Comparison of ENCODE assay signal across 19 mouse cellular contexts in the genomic region with DNA sequence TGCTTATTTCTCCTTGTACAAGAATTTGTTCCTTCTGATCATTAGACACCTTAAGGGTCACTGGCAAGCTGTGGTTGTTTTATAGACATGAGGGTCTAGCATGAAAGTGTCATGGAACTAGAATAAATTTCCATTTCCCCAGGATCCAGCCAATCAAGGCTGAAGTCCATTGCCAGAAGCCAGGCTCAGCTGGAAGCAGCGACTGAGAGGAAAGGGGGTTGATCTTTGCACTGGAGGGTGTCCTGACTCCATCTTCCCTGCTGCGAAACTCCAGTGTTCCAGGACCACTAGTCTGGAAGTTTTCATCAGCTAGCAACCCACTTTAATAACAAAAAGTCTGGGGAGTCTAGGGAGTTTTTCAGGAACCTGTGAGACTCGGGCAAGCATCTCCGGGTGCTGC.
DNase-seq lines count a peak whose midpoint lies in the region; ATAC-seq and TF ChIP-seq lines count a peak whose summit lies in the region.
"Had no signal": no experiment of that assay in that cellular context is flagged by ENCODE, and none has a peak within 500 bp of the region (broad histone marks: within the 10 kb centered on the region; RNA-seq: fewer than 3 reads in every experiment).

No protein-coding gene starts in this region.

- 40% methylated on average over 4 of the region's 4 CpGs for WGBS in lung, embryonic 16.5 days
- 63% methylated on average over 4 of the region's 4 CpGs for WGBS in lung, adult 2 months
- WGBS in intestine, embryonic 14.5 days: 39% methylated on average over 4 of the region's 4 CpGs
- WGBS in limb, embryonic 14.5 days: 56% methylated on average over 4 of the region's 4 CpGs
- 70% methylated on average over 4 of the region's 4 CpGs for WGBS in heart, adult 2 months

- H3K4me2 ChIP-seq in lung, embryonic 16.5 days (ENCODE audit: low read depth, low read length): peak overlapping the region; percentile 42
- peak overlapping the region; percentile 53 for H3K4me2 ChIP-seq in intestine, embryonic 14.5 days (ENCODE audit: low read length)
- H3K4me2 ChIP-seq in limb, embryonic 14.5 days (replicated peaks; ENCODE audit: low read depth, low read length, severe bottlenecking): 0 out of 2 replicates have a peak overlapping the region, but pooled peaks have one; percentile 34

- H3K27me3 ChIP-seq in lung, embryonic 16.5 days (ENCODE audit: control insufficient read depth, insufficient read depth, low read depth, low read length): no peaks in the 10 kb centered on the region
- H3K27me3 ChIP-seq in intestine, embryonic 14.5 days (replicated peaks; ENCODE audit: control insufficient read depth, insufficient read depth, low read length): no peaks in the 10 kb centered on the region
- no peaks in the 10 kb centered on the region for H3K27me3 ChIP-seq in limb, embryonic 14.5 days (ENCODE audit: control insufficient read depth, insufficient read depth, low read length)
- no peaks in the 10 kb centered on the region for H3K27me3 ChIP-seq in heart, adult 2 months (ENCODE audit: control insufficient read depth, insufficient read depth, low read length)
- H3K27me3 ChIP-seq: heart, embryonic 15.5 days; stomach, embryonic 15.5 days had no signal

- no peak; the same call in 1 of the 2 replicates for ATAC-seq in lung, embryonic 16.5 days (ENCODE audit: low read depth)
- no peak for ATAC-seq in intestine, embryonic 14.5 days (replicated peaks; ENCODE audit: low FRiP score, low TSS enrichment, low read depth)
- no peak for ATAC-seq in limb, embryonic 14.5 days (ENCODE audit: low FRiP score, low read depth)
- ATAC-seq: CD4-positive, CD25-positive, alpha-beta regulatory T cell, adult 4 months; liver, postnatal 0 days; midbrain, embryonic 16.5 days had no signal

- H3K4me1 ChIP-seq in lung, embryonic 16.5 days (replicated peaks; ENCODE audit: control insufficient read depth, insufficient read depth, low read length): no peaks in the 10 kb centered on the region
- no peaks in the 10 kb centered on the region for H3K4me1 ChIP-seq in lung, adult 2 months (ENCODE audit: control insufficient read depth, insufficient read depth, low read length)
- no peaks in the 10 kb centered on the region for H3K4me1 ChIP-seq in intestine, embryonic 14.5 days (replicated peaks; ENCODE audit: control insufficient read depth, insufficient read depth, low read length)
- 0 out of 2 replicates have a peak, but pooled peaks cover 2% of the 10 kb centered on the region for H3K4me1 ChIP-seq in limb, embryonic 14.5 days (ENCODE audit: control insufficient read depth, insufficient read depth, low read length)
- no peaks in the 10 kb centered on the region for H3K4me1 ChIP-seq in heart, adult 2 months (ENCODE audit: control insufficient read depth, insufficient read depth, low read length)
- H3K4me1 ChIP-seq: heart, embryonic 15.5 days; stomach, embryonic 15.5 days had no signal

- no peaks in the 10 kb centered on the region for H3K36me3 ChIP-seq in lung, embryonic 16.5 days (ENCODE audit: control insufficient read depth, insufficient read depth, low read length)
- no peaks in the 10 kb centered on the region for H3K36me3 ChIP-seq in intestine, embryonic 14.5 days (ENCODE audit: control insufficient read depth, insufficient read depth, low read length)
- no peaks in the 10 kb centered on the region for H3K36me3 ChIP-seq in limb, embryonic 14.5 days (ENCODE audit: control insufficient read depth, insufficient read depth, low read length)
- no peaks in the 10 kb centered on the region for H3K36me3 ChIP-seq in heart, adult 2 months (ENCODE audit: control insufficient read depth, insufficient read depth, low read length)
- H3K36me3 ChIP-seq: forebrain, embryonic 10.5 days; G1E; heart, embryonic 15.5 days; stomach, embryonic 15.5 days had no signal

- no peaks in the 10 kb centered on the region for H3K79me2 ChIP-seq in heart, adult 2 months (replicated peaks; ENCODE audit: control insufficient read depth, insufficient read depth, low read length)

- H3K4me3 ChIP-seq in lung, embryonic 16.5 days (ENCODE audit: low read length): peak overlapping the region; percentile 24
- no peak overlapping the region for H3K4me3 ChIP-seq in lung, adult 2 months (replicated peaks; ENCODE audit: extremely low read depth, low read depth, low read length)
- peak overlapping the region; percentile 32; the same call in 1 of the 2 replicates for H3K4me3 ChIP-seq in intestine, embryonic 14.5 days (ENCODE audit: low read depth, low read length)
- no peak overlapping the region for H3K4me3 ChIP-seq in limb, embryonic 14.5 days (replicated peaks; ENCODE audit: low read length)
- H3K4me3 ChIP-seq in heart, adult 2 months: no peak overlapping the region
- H3K4me3 ChIP-seq: forebrain, embryonic 10.5 days had no signal

- intact Hi-C loops in heart, adult 2 months (cut with DNase I): no loop called here

- no peak overlapping the region for H3K27ac ChIP-seq in lung, embryonic 16.5 days (ENCODE audit: low read length)
- H3K27ac ChIP-seq in intestine, embryonic 14.5 days (ENCODE audit: low read depth): no peak overlapping the region
- no peak overlapping the region for H3K27ac ChIP-seq in limb, embryonic 14.5 days (replicated peaks; ENCODE audit: low read depth, low read length)
- H3K27ac ChIP-seq in heart, adult 2 months: no peak overlapping the region
- H3K27ac ChIP-seq: forebrain, embryonic 10.5 days; heart, embryonic 15.5 days; stomach, embryonic 15.5 days had no signal

- no peak for TF ChIP-seq CTCF in lung, adult 2 months (IDR thresholded peaks at IDR 0.05; ENCODE audit: insufficient read depth, low read length)
- TF ChIP-seq CTCF in heart, adult 2 months (IDR thresholded peaks at IDR 0.05): no peak

- no peak overlapping the region for H3K9ac ChIP-seq in lung, embryonic 16.5 days (ENCODE audit: low read length)
- H3K9ac ChIP-seq in intestine, embryonic 14.5 days (ENCODE audit: low read length): no peak overlapping the region
- H3K9ac ChIP-seq in limb, embryonic 14.5 days (ENCODE audit: low read depth, low read length, severe bottlenecking): no peak overlapping the region
- H3K9ac ChIP-seq in heart, adult 2 months (ENCODE audit: low read depth, low read length): no peak overlapping the region
- H3K9ac ChIP-seq: heart, embryonic 15.5 days; liver, postnatal 0 days; stomach, embryonic 15.5 days had no signal

- H3K9me3 ChIP-seq in lung, embryonic 16.5 days (ENCODE audit: control insufficient read depth, low read length): no peaks in the 10 kb centered on the region
- H3K9me3 ChIP-seq in intestine, embryonic 14.5 days (ENCODE audit: control insufficient read depth, low read length): no peaks in the 10 kb centered on the region
- H3K9me3 ChIP-seq in limb, embryonic 14.5 days (ENCODE audit: control insufficient read depth, low read length): 0 out of 2 replicates have a peak, but pooled peaks cover 5% of the 10 kb centered on the region
- H3K9me3 ChIP-seq: forebrain, embryonic 10.5 days; G1E; heart, embryonic 15.5 days; stomach, embryonic 15.5 days had no signal

- peak; percentile 17 for DNase-seq in embryo, embryonic 11 days
- DNase-seq in embryo, embryonic 9.5 days (ENCODE audit: extremely low spot score): no peak
- DNase-seq in lung, adult 2 months: no peak
- no peak for DNase-seq in intestine, embryonic 14.5 days (ENCODE audit: low spot score)
- no peak for DNase-seq in limb, embryonic 14.5 days (ENCODE audit: low spot score)
- DNase-seq in spleen, postnatal 36 days (ENCODE audit: low spot score in 2 of 2): no peak
- no peak for DNase-seq in heart, adult 2 months
- DNase-seq: cerebellum, adult 9-11 months; heart, adult 18-20 months; liver, postnatal 0 days; right cerebral cortex, adult 18-20 months; thymus, postnatal 36 days had no signal

- TF ChIP-seq EP300 in heart, adult 2 months (IDR thresholded peaks at IDR 0.05; ENCODE audit: insufficient read depth, low read depth, low read length): no peak

- TF ChIP-seq POLR2A in lung, adult 2 months (IDR thresholded peaks at IDR 0.05; ENCODE audit: borderline replicate concordance, extremely low read depth, low read depth, low read length): no peak
- no peak for TF ChIP-seq POLR2A in limb, embryonic 14.5 days (IDR thresholded peaks at IDR 0.05; ENCODE audit: borderline replicate concordance, extremely low read depth, insufficient read depth, insufficient read length)
- no peak for TF ChIP-seq POLR2A in heart, adult 2 months (IDR thresholded peaks at IDR 0.05; ENCODE audit: insufficient read depth, low read depth, low read length)

Comparison
In these comparisons a context has a peak if more than half of its experiments do, and no peak if none do; other contexts are left out.
1. H3K4me3 ChIP-seq: peak in lung, embryonic 16.5 days (single experiment) and intestine, embryonic 14.5 days (single experiment); none in lung, adult 2 months (single experiment), limb, embryonic 14.5 days (single experiment) and heart, adult 2 months (single experiment).
2. Peak in every context shown above with its lines, with median percentiles within 50 percentile points of each other: H3K4me2 ChIP-seq.